Mouse (Mus musculus): ENCODE measurements around the gene Gm12166. TPM values are rescaled to one million over a fixed set of nuclear protein-coding genes. Genes with fewer than 3 reads are reported as not detected.

Gene Gm12166
- polyA plus RNA-seq, 1 experiment from 2014 or later: 4.1 TPM

DNA sequence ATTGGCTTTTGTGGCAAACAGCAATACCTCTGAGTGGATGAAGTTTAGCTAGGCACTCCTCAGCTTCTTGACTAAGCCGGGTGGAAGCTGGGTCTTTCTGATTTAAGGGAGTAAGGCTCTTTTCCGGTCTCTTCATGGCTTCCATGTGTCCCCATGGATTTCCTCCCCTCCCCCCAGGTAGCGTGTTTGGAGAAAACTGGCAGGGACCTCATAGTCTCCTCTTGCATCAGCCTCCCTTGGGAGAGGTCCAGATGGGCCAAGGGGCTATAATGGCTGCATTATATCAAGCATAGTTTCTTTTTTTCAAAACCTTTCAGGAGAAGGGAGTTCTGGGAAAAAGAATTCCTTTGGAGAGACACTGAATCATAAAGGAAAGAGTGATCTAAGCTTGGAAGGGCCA lies 32.4 kb upstream of the Gm12166 start:
- Histone ChIP-seq H3K4me1 (peaks cover 59% of the 10 kb centered on the region), H3K9ac (no peak overlapping the region), H3K4me2 (no peak overlapping the region), H3K27me3 (replicated peaks) (no peaks in the 10 kb centered on the region), H3K27ac (no peak overlapping the region; the same call in 1 of the 2 replicates), H3K36me3 (no peaks in the 10 kb centered on the region), H3K4me3 (no peak overlapping the region), H3K9me3 (replicated peaks) (no peaks in the 10 kb centered on the region)
- no peak for ATAC-seq
- 72% methylated on average over 3 of the region's 3 CpGs for WGBS (ENCODE audit: insufficient replicate concordance)

DNA sequence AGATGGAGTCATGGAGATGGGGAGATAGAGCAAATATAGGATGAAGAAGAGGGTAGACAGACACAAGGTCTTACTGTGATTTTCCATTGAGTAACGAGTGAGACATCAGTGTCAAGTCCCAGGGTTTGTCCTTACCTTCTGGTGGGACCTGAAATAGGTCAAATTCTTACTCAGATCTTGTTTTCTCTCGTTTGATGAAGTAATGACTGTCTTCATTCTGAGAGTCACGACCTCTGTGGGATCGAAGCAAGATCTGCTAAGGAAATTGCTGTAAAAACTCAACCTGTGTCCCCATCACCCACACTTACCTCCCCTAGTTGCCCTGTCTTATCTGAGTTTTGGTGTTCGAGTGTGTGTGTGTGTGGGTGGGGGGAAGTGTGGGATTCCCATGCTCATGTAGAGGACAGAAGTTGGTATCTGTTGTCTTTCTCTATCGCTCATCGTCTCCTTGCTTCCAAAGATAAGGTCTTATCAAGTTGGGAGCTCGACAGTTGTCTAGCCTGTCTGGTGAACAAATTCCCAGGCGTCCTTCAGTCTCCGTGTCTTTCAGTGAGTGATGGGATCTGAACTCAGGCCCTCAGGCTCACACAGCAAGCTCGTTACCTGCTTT lies 31.8 kb upstream of the Gm12166 start:
- no peak overlapping the region for H3K4me3 ChIP-seq
- no peak for ATAC-seq
- H3K4me1 ChIP-seq: peaks cover 56% of the 10 kb centered on the region
- no peaks in the 10 kb centered on the region for H3K27me3 ChIP-seq (replicated peaks)
- H3K4me2 ChIP-seq: no peak overlapping the region
- no peak overlapping the region; the same call in 1 of the 2 replicates for H3K27ac ChIP-seq
- H3K9ac ChIP-seq: no peak overlapping the region
- no peaks in the 10 kb centered on the region for H3K36me3 ChIP-seq
- WGBS (ENCODE audit: insufficient replicate concordance): 41% methylated on average over 11 of the region's 11 CpGs
- H3K9me3 ChIP-seq (replicated peaks): no peaks in the 10 kb centered on the region

DNA sequence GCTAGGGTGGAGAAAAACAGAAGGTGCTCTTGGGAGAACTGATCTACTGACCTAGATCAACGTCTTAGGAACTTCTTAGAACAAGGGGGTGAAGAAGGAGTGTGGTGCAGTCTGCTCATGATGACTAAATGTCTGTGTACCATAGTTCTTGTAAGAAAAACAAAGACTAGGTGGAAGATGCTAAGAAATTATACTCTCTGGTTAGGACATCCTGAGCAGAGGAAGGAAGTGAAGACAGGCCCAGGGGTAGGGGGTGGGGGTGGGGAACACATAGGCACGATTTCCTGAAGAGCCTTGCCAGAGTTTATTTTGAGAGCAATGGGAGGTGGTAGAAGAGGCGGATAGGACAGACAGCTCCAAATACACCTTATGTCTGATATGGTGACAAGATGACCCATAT lies 31.3 kb upstream of the Gm12166 start:
- no peak overlapping the region for H3K9ac ChIP-seq
- no peaks in the 10 kb centered on the region for H3K9me3 ChIP-seq (replicated peaks)
- H3K36me3 ChIP-seq: no peaks in the 10 kb centered on the region
- ATAC-seq: no peak
- no peak overlapping the region for H3K4me3 ChIP-seq
- peaks cover 56% of the 10 kb centered on the region for H3K4me1 ChIP-seq
- no peak overlapping the region for H3K4me2 ChIP-seq
- H3K27ac ChIP-seq: no peak overlapping the region
- no peaks in the 10 kb centered on the region for H3K27me3 ChIP-seq (replicated peaks)
- 37% methylated on average over 3 of the region's 3 CpGs for WGBS (ENCODE audit: insufficient replicate concordance)

DNA sequence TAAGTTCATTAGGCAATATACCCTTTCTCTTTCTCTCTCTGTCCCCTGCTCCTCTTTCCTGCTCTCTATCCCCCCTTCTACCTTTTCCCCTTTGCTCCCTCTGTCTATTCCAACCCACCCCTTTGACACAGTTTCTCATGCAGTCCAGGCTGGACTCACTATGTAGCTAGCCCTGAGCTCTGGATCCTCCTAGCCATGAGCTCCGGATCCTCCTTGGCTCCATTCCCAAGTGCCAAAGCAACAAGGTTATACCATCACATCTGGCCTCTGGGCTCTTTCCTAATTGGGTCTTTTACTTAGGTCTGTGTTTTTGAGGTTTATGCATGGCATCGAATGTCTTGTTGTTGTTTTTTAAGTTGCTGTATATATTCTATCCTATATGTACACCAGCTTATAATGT lies 29.0 kb upstream of the Gm12166 start:
- H3K27me3 ChIP-seq (replicated peaks): no peaks in the 10 kb centered on the region
- no peak overlapping the region for H3K27ac ChIP-seq
- no peak for ATAC-seq
- H3K4me3 ChIP-seq: no peak overlapping the region
- no peak overlapping the region for H3K9ac ChIP-seq
- peaks cover 6% of the 10 kb centered on the region for H3K9me3 ChIP-seq (replicated peaks)
- peaks cover 6% of the 10 kb centered on the region for H3K36me3 ChIP-seq
- H3K4me2 ChIP-seq: no peak overlapping the region
- WGBS (ENCODE audit: insufficient replicate concordance): 86% methylated on average over 2 of the region's 2 CpGs
- H3K4me1 ChIP-seq: peaks cover 59% of the 10 kb centered on the region

DNA sequence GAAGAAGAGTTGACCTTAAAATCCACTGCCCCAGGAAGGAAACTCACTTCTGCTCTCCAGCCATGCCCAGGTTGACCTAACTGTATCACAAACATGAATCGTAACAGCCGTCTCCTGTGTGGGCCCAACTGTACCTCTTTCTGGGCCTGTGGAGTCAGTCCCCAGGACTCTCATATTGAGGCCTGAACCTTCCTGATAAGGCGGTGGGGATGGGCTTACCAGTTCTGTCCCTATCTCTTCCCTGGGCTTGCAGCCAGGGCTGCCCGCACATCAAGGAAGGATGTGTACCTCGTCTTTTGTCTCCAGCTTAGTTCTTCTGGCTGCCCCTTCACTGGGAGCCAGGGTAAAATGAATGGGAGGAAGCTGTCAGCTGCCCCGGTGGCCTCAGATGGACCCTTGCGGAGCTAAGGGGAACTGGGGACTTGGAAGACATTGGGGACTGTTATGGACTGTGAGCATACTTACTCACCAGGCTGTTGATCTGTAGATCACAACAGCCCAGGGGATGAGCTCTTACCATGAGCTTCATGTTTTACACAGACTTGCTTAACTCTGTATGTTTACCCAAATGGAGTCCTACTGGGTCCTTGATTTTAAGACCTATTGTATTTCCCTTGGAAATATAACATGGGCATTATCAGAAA lies 25.7 kb upstream of the Gm12166 start:
- peak overlapping the region; percentile 97 for H3K27ac ChIP-seq
- H3K4me2 ChIP-seq: peak overlapping the region; percentile 65
- H3K9me3 ChIP-seq (replicated peaks): peaks cover 6% of the 10 kb centered on the region
- H3K9ac ChIP-seq: peak overlapping the region; percentile 70
- no peaks in the 10 kb centered on the region for H3K27me3 ChIP-seq (replicated peaks)
- peaks cover 55% of the 10 kb centered on the region for H3K4me1 ChIP-seq
- peak overlapping the region; percentile 36 for H3K4me3 ChIP-seq
- ATAC-seq: peak; percentile 100
- WGBS (ENCODE audit: insufficient replicate concordance): 19% methylated on average over 7 of the region's 7 CpGs
- peaks cover 6% of the 10 kb centered on the region for H3K36me3 ChIP-seq

DNA sequence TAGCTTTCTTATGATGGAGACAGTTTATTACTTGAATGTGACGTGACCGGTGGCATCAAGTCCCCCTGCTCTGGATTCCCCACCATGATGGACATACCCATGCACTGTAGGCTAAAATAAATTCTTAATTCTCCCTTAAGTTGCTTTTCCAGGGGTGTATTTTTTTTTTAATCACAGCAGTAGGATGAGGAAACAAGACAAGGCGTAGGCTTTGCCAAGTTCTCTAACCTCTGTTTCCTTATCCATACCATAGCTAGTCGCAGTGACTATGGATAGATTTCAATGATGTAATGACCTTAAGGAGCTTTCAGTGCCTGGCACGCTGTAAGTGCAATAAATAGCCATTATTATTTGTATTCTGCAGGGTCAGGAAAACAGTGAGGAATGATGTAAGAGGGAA lies 25.2 kb upstream of the Gm12166 start:
- peak; percentile 1; the same call in 1 of the 2 replicates for ATAC-seq
- H3K9ac ChIP-seq: peak overlapping the region; percentile 39
- 0 out of 2 replicates have a peak overlapping the region, but pooled peaks have one; percentile 14 for H3K4me3 ChIP-seq
- WGBS (ENCODE audit: insufficient replicate concordance): 71% methylated on average over 5 of the region's 5 CpGs
- H3K27ac ChIP-seq: peak overlapping the region; percentile 97
- H3K36me3 ChIP-seq: peaks cover 6% of the 10 kb centered on the region
- H3K9me3 ChIP-seq (replicated peaks): peaks cover 6% of the 10 kb centered on the region
- peaks cover 61% of the 10 kb centered on the region for H3K4me1 ChIP-seq
- no peaks in the 10 kb centered on the region for H3K27me3 ChIP-seq (replicated peaks)
- peak overlapping the region; percentile 65 for H3K4me2 ChIP-seq

DNA sequence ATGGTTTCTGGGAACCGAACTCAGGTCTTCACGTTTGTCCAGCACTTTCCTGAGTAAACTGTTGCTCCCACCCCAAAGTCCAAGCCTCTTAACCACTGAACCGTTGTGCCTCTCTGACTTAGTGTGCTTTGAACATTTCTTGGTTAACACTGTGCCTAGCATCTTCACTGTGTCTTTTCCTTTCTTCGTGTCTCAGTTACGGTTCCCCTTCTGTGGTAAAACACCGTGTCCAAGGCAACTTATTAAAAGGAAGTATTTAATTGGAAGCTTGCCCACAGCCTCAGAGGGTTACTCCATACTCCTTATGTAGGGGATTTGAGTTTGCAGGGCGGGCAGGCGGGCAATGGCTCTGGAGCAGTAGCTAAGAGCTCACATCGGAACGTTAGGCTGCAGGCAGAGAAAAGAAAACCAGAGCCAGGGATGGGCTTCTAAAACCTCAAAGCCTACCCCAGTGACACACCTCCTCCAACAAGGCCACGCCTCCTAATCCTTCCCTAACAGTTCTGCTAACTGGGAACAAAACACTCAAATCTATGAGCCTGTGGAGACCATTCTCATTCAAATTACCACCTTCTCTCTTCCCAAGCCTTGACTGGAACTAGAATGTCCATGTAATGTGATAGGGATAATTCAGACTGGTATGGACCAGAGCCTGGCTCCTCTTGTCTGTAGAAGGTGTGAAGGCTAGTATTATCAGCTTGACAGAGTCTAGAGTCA lies 24.5 kb upstream of the Gm12166 start:
- WGBS (ENCODE audit: insufficient replicate concordance): 86% methylated on average over 11 of the region's 11 CpGs
- Histone ChIP-seq H3K36me3 (peaks cover 6% of the 10 kb centered on the region), H3K4me2 (no peak overlapping the region), H3K9me3 (replicated peaks) (peaks cover 6% of the 10 kb centered on the region), H3K4me1 (peaks cover 65% of the 10 kb centered on the region), H3K27me3 (replicated peaks) (no peaks in the 10 kb centered on the region), H3K27ac (peak overlapping the region; percentile 97), H3K4me3 (no peak overlapping the region), H3K9ac (no peak overlapping the region)
- ATAC-seq: no peak

DNA sequence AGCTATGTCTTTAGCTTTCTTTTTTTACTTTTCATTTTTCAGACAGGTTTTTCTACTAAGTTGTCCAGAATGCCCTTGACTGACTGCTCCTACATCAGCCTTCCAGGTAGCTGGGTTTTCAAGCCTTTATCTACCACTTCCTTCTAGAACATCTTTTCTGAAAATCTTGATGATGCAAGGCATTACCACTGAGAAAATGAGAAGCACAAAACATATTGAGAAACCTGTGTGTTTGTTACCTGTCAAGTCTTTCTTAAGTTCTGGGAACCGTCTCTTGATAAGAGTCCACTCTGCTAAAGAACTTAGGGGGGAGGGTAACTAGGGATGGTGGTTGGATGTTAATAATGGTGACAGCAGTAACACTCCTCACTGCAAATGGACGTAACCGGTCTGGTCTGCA lies 23.4 kb upstream of the Gm12166 start:
- Histone ChIP-seq H3K36me3 (peaks cover 6% of the 10 kb centered on the region), H3K9me3 (replicated peaks) (peaks cover 6% of the 10 kb centered on the region), H3K27me3 (replicated peaks) (no peaks in the 10 kb centered on the region), H3K27ac (no peak overlapping the region), H3K4me3 (no peak overlapping the region), H3K9ac (no peak overlapping the region), H3K4me1 (peaks cover 65% of the 10 kb centered on the region), H3K4me2 (no peak overlapping the region)
- 54% methylated on average over 3 of the region's 3 CpGs for WGBS (ENCODE audit: insufficient replicate concordance)
- no peak for ATAC-seq

DNA sequence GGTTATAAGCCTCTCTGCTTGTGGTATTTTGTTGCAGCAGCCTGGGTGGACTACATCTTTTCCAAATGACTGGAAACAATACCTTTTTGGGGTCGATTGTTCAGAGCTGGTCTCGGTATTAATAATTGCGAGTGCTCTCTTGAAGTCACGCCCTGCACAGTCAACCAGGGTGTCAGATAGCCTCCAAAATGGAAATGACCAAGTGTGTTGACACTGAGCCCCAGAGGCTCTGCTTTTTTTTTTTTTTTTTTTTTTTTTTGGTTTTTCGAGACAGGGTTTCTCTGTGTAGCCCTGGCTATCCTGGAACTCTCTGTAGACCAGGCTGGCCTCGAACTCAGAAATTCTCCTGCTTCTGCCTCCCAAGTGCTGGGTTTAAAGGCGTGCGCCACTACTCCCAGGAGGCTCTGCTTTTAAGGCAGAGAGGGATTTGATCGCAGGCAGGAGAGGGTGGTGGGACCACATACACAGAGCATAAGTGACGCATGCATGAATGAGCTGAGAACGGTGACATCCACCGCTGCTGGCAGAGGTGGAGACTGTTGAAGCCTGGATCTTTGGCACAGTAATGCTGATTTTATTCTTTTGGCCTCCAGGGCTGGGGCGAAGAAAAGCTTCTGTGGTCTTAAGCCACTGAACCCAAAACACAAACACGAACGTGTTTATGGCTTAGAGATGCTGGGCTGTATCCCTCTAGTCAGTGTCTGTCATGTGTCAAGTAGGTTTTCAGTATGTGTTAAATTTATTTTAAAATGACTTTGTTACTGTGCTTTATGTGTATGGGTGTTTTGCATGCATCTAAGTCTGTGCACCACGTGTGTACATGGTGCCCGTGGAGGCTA lies 21.9 kb upstream of the Gm12166 start:
- Histone ChIP-seq H3K36me3 (peaks cover 6% of the 10 kb centered on the region), H3K4me2 (no peak overlapping the region), H3K27ac (0 out of 2 replicates have a peak overlapping the region, but pooled peaks have one; percentile 13), H3K4me3 (no peak overlapping the region), H3K9me3 (replicated peaks) (peaks cover 6% of the 10 kb centered on the region), H3K4me1 (peaks cover 60% of the 10 kb centered on the region), H3K27me3 (replicated peaks) (no peaks in the 10 kb centered on the region), H3K9ac (no peak overlapping the region)
- ATAC-seq: no peak
- 87% methylated on average over 17 of the region's 17 CpGs for WGBS (ENCODE audit: insufficient replicate concordance)

DNA sequence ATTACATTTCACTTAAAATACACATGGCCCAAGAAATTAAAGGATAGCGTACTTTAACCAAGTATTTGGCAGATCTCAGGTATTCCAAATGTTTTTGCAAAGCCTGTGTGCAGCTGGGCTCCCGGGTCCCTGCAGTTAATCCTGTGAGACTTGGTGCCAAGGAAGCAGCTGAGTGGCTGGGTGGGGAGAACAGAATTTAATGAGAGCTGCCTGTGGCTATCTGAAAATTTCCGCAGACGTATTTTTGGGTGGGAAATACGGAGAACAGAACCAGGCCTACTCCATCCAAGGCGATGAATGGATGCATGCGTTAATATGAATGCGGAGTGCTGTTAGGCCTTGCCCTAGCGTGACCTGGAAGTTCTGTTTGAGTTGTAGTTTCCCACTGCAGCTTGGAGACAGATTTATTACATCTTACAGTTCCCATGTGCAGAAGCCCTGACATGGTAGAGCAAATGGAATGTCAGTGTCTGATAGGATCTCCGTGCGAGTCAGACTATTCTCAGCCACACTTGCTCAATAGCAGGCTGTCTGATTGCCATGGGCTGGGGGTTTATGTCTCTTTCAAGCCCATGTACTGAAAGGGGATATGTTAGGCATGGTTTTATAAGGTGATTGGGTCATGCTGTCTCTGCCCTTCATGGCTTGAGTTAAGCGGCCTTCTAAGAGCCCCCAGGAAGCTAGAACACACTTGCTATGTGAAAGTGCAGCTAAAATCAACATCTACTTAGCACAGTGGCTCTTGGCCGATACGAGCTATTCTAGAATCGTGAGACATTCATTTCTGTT lies 21.1 kb upstream of the Gm12166 start:
- Histone ChIP-seq H3K4me3 (no peak overlapping the region), H3K36me3 (peaks cover 6% of the 10 kb centered on the region), H3K9me3 (replicated peaks) (peaks cover 6% of the 10 kb centered on the region), H3K4me2 (no peak overlapping the region), H3K27me3 (replicated peaks) (no peaks in the 10 kb centered on the region), H3K27ac (0 out of 2 replicates have a peak overlapping the region, but pooled peaks have one; percentile 13), H3K4me1 (peaks cover 59% of the 10 kb centered on the region), H3K9ac (no peak overlapping the region)
- WGBS (ENCODE audit: insufficient replicate concordance): 77% methylated on average over 15 of the region's 15 CpGs
- no peak for ATAC-seq

DNA sequence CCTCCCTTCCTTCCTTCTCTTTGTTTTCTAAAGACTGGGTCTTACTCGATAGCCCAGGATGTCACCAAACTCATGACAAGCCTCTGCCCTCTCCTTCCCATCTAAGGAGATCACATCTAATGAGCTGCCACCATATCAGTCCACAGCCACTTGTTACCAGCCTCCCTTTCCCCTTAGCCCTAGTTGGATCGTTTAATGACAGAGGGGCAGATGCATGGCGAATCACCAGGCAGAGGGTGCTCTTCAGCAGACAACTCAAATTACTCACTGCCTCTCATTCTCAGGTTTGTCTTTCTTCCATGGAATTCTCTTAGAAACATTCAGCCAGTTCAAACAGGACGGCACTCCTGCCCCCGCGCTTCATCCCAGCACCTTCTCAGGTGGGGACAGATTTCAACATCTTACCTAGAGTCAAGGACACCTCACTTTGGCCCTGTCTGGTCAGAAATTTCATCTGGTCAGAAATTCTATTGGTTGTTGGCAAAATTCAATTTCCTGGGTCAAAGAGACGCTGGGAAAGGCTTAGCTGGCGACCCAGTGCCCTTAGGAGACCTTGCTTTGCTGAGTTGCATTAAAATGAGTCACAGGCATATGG lies 20.4 kb upstream of the Gm12166 start:
- no peak overlapping the region for H3K9ac ChIP-seq
- peaks cover 53% of the 10 kb centered on the region for H3K4me1 ChIP-seq
- H3K4me3 ChIP-seq: no peak overlapping the region
- no peak overlapping the region for H3K4me2 ChIP-seq
- H3K9me3 ChIP-seq (replicated peaks): peaks cover 6% of the 10 kb centered on the region
- 70% methylated on average over 8 of the region's 8 CpGs for WGBS (ENCODE audit: insufficient replicate concordance)
- H3K27ac ChIP-seq: no peak overlapping the region
- ATAC-seq: no peak
- peaks cover 6% of the 10 kb centered on the region for H3K36me3 ChIP-seq
- no peaks in the 10 kb centered on the region for H3K27me3 ChIP-seq (replicated peaks)
